Mouse (Mus musculus): ENCODE results near the gene Urod. TPM values are rescaled to one million over a fixed set of nuclear protein-coding genes. Genes with fewer than 3 reads are reported as not detected.

Gene Urod
- total and polyA plus RNA-seq, 2 experiments from 2014 or later, result 33.1 to 43.3 TPM

DNA sequence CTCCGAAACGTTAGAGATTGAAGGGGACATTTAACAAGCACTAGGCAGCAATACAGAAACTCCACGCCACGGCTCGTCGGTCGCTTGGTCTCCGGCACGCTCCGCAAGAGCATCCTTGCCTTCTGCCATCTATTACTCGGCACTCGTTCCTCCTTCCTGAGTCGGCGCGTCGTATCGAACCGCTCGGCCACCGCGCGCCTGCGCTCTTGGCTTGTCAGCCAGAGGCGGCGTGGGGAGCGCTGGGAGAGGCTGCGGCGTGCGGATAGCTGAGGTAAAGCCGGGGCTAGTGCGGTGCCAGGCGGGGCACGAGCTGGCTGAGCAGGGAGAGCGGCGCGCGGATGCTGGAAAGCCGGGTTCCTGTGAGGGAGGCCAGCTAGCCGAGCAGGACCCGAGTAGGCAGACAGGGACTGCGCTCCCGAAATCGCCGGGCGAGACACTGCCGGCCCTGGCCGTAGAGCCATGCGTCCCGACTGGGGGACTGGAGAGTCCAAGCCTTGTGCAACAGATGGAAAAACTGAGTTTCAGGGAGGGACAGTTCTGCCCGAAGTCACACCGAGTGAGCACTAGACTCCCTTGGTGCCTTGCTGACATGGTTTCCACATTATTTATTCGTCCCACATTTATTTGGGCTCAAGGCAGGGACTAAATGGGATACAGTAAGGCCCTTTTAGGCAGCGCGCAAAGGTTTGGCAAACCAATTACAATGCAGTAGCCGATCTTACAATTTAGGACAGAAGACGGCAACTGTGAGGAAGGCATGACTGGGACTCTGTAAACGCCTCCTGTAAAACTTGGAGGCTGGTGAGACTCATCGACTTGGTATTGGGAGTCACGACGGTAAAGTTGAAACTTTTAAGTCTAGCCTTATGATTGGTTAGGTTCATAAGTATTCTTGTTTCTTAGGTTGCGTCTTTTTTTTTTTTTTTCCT is 25.3 kb upstream of the Urod start, which contains the start of gene Eif2b3:
Eif2b3 (plus strand) TSS at position 197 of the 929 bp plus-strand sequence.
- peak; percentile 48 for TF ChIP-seq CTCF (IDR thresholded peaks at IDR 0.05; ENCODE audit: low read depth)
- WGBS, result under 1% methylated on average over 61 of the region's 61 CpGs
- H3K4me2 ChIP-seq (ENCODE audit: low read depth), result peak within 1 kb of the TSS; percentile 63
- DNase-seq (peak; percentile 94), ATAC-seq (peak; percentile 98)
- H3K27me3 ChIP-seq (ENCODE audit: insufficient read depth, low read length), result no peaks in the 10 kb centered on the region
- peak within 1 kb of the TSS; percentile 89 for H3K4me3 ChIP-seq (ENCODE audit: low read depth, low read length)
- H3K9ac ChIP-seq, result peak within 1 kb of the TSS; percentile 73
- H3K27ac ChIP-seq (ENCODE audit: low read depth, low read length), result peak within 1 kb of the TSS; percentile 54; the same call in 1 of the 2 replicates
- peaks cover 16% of the 10 kb centered on the region for H3K36me3 ChIP-seq (ENCODE audit: insufficient read depth)
- H3K9me3 ChIP-seq (ENCODE audit: low read length), result no peaks in the 10 kb centered on the region
- H3K4me1 ChIP-seq (ENCODE audit: insufficient read depth), result no peaks in the 10 kb centered on the region

DNA sequence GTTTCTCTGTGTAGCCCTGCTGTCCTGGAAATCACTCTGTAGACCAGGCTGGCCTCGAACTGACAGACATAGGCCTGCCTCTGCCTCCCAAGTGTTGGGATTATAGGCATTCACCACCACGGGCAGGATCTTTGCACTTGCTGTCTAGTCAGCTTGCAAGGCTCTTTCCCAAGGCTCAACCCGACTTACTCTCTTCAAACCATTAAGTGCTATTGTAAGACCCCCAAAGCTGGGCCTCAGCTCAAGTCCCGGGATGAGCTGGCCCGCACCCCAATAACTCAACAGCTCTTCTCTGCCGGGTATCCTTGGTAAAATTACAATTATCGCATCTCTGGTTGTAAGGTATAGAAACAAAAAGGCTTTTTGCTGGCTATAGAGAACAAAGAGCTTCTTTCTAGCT is 24.1 kb upstream of the Urod start:
- Histone ChIP-seq H3K27me3 (ENCODE audit: insufficient read depth, low read length) (no peaks in the 10 kb centered on the region), H3K27ac (ENCODE audit: low read depth, low read length) (no peak overlapping the region), H3K4me1 (ENCODE audit: insufficient read depth) (no peaks in the 10 kb centered on the region), H3K4me3 (ENCODE audit: low read depth, low read length) (no peak overlapping the region), H3K4me2 (ENCODE audit: low read depth) (no peak overlapping the region), H3K36me3 (ENCODE audit: insufficient read depth) (peaks cover 12% of the 10 kb centered on the region), H3K9ac (no peak overlapping the region), H3K9me3 (ENCODE audit: low read length) (no peaks in the 10 kb centered on the region)
- TF ChIP-seq CTCF (IDR thresholded peaks at IDR 0.05; ENCODE audit: low read depth), result no peak
- 78% methylated on average over 7 of the region's 7 CpGs for WGBS
- no peak for DNase-seq
- ATAC-seq, result no peak

DNA sequence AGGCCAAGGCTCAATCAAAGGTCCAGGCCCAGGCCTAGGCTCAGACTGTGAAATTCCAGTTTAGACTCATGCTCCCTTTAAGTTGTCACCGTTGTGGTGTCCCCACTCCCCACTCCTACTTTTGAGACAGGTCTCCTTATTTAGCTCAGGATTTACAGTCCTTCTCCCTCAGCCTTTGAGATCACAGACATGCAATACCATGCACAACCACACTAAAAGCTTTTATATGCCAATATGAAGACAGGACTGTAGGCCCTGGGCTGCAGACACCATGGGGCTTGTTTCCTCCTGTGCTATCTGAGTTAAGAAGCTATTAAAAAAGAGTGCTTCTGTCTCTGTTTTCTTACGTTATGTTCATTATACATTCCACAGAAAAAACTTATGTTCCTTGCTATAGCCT is 23.5 kb upstream of the Urod start:
- Histone ChIP-seq H3K27me3 (ENCODE audit: insufficient read depth, low read length) (no peaks in the 10 kb centered on the region), H3K9ac (no peak overlapping the region), H3K4me2 (ENCODE audit: low read depth) (no peak overlapping the region), H3K9me3 (ENCODE audit: low read length) (no peaks in the 10 kb centered on the region), H3K36me3 (ENCODE audit: insufficient read depth) (peaks cover 9% of the 10 kb centered on the region), H3K4me1 (ENCODE audit: insufficient read depth) (no peaks in the 10 kb centered on the region), H3K27ac (ENCODE audit: low read depth, low read length) (no peak overlapping the region), H3K4me3 (ENCODE audit: low read depth, low read length) (no peak overlapping the region)
- WGBS, result 92% methylated on average over 2 of the region's 2 CpGs
- ATAC-seq, result no peak
- TF ChIP-seq CTCF (IDR thresholded peaks at IDR 0.05; ENCODE audit: low read depth), result peak; percentile 39
- no peak for DNase-seq

DNA sequence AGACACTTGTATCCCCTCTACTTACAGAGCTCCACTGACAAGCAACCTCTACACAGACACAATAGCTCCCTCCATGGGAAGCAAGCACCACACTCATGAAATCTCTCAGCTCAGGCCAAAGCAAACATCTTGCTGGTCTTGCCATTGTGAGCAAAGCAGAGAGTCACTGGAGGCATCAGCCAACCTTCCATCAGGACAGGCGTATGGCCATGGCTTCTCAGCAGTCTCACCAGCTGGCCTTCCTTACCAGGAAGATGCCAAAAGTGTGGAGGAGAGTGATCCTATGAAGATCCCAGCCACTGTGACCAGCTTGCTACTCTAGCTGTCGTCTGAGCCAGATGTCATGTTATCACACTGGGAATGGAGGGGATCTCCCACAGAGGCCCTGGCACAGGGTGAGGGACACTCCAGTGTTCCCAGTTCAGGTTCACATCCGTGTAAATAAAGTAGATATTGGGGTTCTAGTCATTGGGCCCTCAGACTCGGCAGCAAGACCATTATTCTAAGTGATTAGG is 20.7 kb upstream of the Urod start:
- H3K9me3 ChIP-seq (ENCODE audit: low read length), result no peaks in the 10 kb centered on the region
- 53% methylated on average over 4 of the region's 4 CpGs for WGBS
- H3K4me1 ChIP-seq (ENCODE audit: insufficient read depth), result no peaks in the 10 kb centered on the region
- no peak overlapping the region for H3K27ac ChIP-seq (ENCODE audit: low read depth, low read length)
- no peak for DNase-seq
- no peaks in the 10 kb centered on the region for H3K36me3 ChIP-seq (ENCODE audit: insufficient read depth)
- H3K9ac ChIP-seq, result no peak overlapping the region
- TF ChIP-seq CTCF (IDR thresholded peaks at IDR 0.05; ENCODE audit: low read depth), result no peak
- no peak for ATAC-seq
- H3K4me2 ChIP-seq (ENCODE audit: low read depth), result no peak overlapping the region
- no peaks in the 10 kb centered on the region for H3K27me3 ChIP-seq (ENCODE audit: insufficient read depth, low read length)
- no peak overlapping the region for H3K4me3 ChIP-seq (ENCODE audit: low read depth, low read length)

DNA sequence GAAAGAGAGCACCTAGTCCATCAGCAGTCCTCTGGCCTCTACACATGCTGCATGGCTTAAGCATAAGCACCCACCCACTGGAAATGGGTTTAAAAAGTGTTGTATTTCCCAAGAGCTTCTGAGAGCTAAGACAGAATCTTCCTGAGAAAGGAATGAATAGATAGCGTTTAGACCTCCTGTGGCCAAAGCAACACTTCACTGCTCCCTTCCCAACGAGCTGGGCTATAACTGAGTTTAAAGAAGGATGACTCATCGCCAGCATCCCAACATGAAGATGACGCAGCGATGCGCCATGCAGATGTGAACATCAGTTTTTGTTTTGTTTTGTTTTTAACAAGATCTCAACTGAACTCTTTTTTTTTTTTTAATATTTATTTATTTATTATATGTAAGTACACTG is 19.4 kb upstream of the Urod start:
- WGBS, result 86% methylated on average over 6 of the region's 6 CpGs
- H3K4me3 ChIP-seq (ENCODE audit: low read depth, low read length), result no peak overlapping the region
- no peaks in the 10 kb centered on the region for H3K9me3 ChIP-seq (ENCODE audit: low read length)
- H3K27me3 ChIP-seq (ENCODE audit: insufficient read depth, low read length), result no peaks in the 10 kb centered on the region
- DNase-seq, result no peak
- H3K27ac ChIP-seq (ENCODE audit: low read depth, low read length), result no peak overlapping the region
- no peak overlapping the region for H3K4me2 ChIP-seq (ENCODE audit: low read depth)
- no peak overlapping the region for H3K9ac ChIP-seq
- no peak for ATAC-seq
- no peaks in the 10 kb centered on the region for H3K36me3 ChIP-seq (ENCODE audit: insufficient read depth)
- no peak for TF ChIP-seq CTCF (IDR thresholded peaks at IDR 0.05; ENCODE audit: low read depth)
- no peaks in the 10 kb centered on the region for H3K4me1 ChIP-seq (ENCODE audit: insufficient read depth)

DNA sequence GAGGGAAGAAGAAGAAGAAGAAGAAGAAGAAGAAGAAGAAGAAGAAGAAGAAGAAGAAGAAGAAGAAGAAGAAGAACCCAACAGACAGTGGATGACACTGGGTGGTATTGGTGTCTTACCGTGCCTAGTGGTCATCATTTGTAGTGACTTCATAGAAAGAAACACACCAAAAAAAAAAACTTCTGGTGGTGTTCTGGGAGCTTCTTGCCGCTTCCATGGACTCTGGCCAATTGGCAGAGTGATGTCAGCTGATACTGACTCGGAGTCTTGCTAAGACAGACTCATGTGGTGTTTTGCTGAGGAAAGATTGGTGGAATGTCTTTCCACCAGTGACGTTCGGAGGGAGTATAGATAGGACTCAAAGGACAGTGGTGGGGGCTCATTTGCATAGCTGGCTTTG is 16.0 kb upstream of the Urod start:
- DNase-seq (no peak), ATAC-seq (no peak)
- no peak overlapping the region for H3K9ac ChIP-seq
- H3K27ac ChIP-seq (ENCODE audit: low read depth, low read length), result no peak overlapping the region
- H3K4me3 ChIP-seq (ENCODE audit: low read depth, low read length), result no peak overlapping the region
- no peaks in the 10 kb centered on the region for H3K4me1 ChIP-seq (ENCODE audit: insufficient read depth)
- 80% methylated on average over 5 of the region's 5 CpGs for WGBS
- H3K27me3 ChIP-seq (ENCODE audit: insufficient read depth, low read length), result no peaks in the 10 kb centered on the region
- no peak for TF ChIP-seq CTCF (IDR thresholded peaks at IDR 0.05; ENCODE audit: low read depth)
- H3K4me2 ChIP-seq (ENCODE audit: low read depth), result no peak overlapping the region
- no peaks in the 10 kb centered on the region for H3K9me3 ChIP-seq (ENCODE audit: low read length)
- H3K36me3 ChIP-seq (ENCODE audit: insufficient read depth), result no peaks in the 10 kb centered on the region

DNA sequence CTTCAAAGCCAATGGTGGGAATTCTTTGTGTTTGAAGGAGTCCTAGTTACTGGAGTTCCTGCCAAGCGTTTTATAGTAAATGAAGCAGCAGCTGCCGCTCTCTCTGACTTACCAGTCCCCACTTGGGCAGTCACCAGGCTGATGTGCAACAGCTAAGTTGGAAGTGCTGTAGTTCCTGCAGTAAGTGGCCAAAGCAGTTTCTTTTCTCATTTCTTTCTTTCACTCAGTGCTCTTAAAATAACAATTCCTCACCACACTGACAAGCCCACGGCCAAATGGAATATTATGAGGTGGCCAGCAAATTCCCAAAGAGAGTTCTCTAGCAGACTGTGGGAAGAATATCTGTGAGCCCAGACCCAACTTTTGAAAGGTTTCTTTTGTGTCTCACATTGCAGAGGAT is 12.8 kb upstream of the Urod start:
- no peak overlapping the region for H3K4me2 ChIP-seq (ENCODE audit: low read depth)
- no peak overlapping the region for H3K27ac ChIP-seq (ENCODE audit: low read depth, low read length)
- H3K9me3 ChIP-seq (ENCODE audit: low read length), result no peaks in the 10 kb centered on the region
- no peak overlapping the region for H3K9ac ChIP-seq
- no peak overlapping the region for H3K4me3 ChIP-seq (ENCODE audit: low read depth, low read length)
- ATAC-seq (no peak), DNase-seq (no peak)
- H3K4me1 ChIP-seq (ENCODE audit: insufficient read depth), result no peaks in the 10 kb centered on the region
- 65% methylated on average over 3 of the region's 3 CpGs for WGBS
- H3K27me3 ChIP-seq (ENCODE audit: insufficient read depth, low read length), result no peaks in the 10 kb centered on the region
- peaks cover 27% of the 10 kb centered on the region for H3K36me3 ChIP-seq (ENCODE audit: insufficient read depth)
- no peak for TF ChIP-seq CTCF (IDR thresholded peaks at IDR 0.05; ENCODE audit: low read depth)

Measured in forebrain, postnatal 0 days (tissue).